Mouse (Mus musculus): ENCODE results near the gene Sh3rf3. TPM values are rescaled to one million over a fixed set of nuclear protein-coding genes. Genes with fewer than 3 reads are reported as not detected.

Gene Sh3rf3
- polyA plus RNA-seq, 1 experiment from 2014 or later, result 0.84 TPM

DNA sequence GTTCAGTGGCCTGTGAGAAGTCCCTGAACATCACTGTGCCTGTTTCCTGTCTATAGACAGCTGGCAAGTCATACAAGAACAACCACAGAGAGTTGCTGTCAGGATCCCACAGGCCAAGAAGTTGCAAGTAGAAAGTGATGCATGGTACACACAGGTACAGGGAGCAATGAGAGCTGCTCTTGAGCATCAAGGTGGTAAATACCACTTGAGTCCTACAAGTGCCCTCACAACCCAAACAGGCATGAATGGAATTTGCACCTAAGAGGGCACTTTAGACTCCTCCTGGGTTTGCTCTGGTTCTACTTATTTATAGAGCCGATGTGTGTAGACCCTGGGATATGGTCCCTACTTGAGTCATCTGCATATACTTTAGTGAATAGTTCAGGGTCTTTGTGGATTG, 159.0 kb downstream of the Sh3rf3 start:
- Histone ChIP-seq H3K27me3 (replicated peaks; ENCODE audit: control insufficient read depth, insufficient read depth, low read length) (no peaks in the 10 kb centered on the region), H3K4me3 (ENCODE audit: low read depth, low read length) (no peak overlapping the region), H3K4me2 (ENCODE audit: low read length) (no peak overlapping the region), H3K27ac (ENCODE audit: low read depth) (no peak overlapping the region), H3K4me1 (replicated peaks; ENCODE audit: control insufficient read depth, insufficient read depth, low read length) (no peaks in the 10 kb centered on the region; the same call in 1 of the 2 replicates), H3K9ac (ENCODE audit: low read length) (no peak overlapping the region), H3K36me3 (ENCODE audit: control insufficient read depth, insufficient read depth, low read length) (no peaks in the 10 kb centered on the region), H3K9me3 (ENCODE audit: control insufficient read depth, low read length) (no peaks in the 10 kb centered on the region)
- WGBS, result 71% methylated on average over 1 of the region's 1 CpGs
- ATAC-seq (replicated peaks; ENCODE audit: low FRiP score, low TSS enrichment, low read depth), result no peak
- DNase-seq (ENCODE audit: low spot score), result no peak

GRCm38 (mm10) chr10:58974138-58974537, 161.0 kb downstream of the Sh3rf3 start:
- Histone ChIP-seq H3K4me1 (replicated peaks; ENCODE audit: control insufficient read depth, insufficient read depth, low read length) (no peaks in the 10 kb centered on the region), H3K27ac (ENCODE audit: low read depth) (no peak overlapping the region), H3K4me2 (ENCODE audit: low read length) (no peak overlapping the region), H3K36me3 (ENCODE audit: control insufficient read depth, insufficient read depth, low read length) (no peaks in the 10 kb centered on the region), H3K9me3 (ENCODE audit: control insufficient read depth, low read length) (no peaks in the 10 kb centered on the region), H3K27me3 (replicated peaks; ENCODE audit: control insufficient read depth, insufficient read depth, low read length) (no peaks in the 10 kb centered on the region), H3K4me3 (ENCODE audit: low read depth, low read length) (no peak overlapping the region), H3K9ac (ENCODE audit: low read length) (no peak overlapping the region)
- DNase-seq (ENCODE audit: low spot score) (no peak), ATAC-seq (replicated peaks; ENCODE audit: low FRiP score, low TSS enrichment, low read depth) (no peak)
- WGBS, result 69% methylated on average over 5 of the region's 5 CpGs

DNA sequence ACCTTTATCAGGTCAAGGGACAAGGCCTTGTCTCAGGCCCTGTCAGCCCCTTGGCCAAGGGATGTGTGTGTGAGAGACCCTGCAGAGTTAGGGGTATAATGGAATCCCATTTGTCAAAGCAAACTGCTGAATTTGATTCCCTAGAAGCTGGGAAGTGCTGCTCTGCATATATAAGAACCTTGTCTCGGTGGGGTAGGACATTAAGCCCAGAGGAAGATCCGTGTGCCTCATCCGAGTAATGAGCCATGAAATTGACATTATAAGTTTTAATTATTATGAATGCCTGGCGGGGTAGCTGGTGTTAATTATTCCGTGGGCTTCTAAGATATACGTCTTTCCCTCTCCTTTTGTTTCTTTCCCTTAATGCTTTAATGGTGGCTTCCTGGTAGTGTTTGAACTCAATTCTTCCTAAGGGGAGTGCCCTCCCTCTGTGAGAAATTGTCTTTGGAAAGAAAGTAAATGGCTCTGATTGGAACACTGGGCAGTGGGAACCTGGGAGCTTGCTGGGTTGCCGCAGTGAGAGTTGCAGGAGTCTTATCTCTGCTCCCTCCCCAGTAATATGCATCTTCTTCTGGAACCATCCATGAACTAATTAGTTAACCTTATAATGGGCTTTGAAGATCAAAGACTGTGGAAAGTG, 166.3 kb downstream of the Sh3rf3 start:
- DNase-seq (ENCODE audit: low spot score), result no peak
- no peak for ATAC-seq (replicated peaks; ENCODE audit: low FRiP score, low TSS enrichment, low read depth)
- no peak overlapping the region for H3K4me2 ChIP-seq (ENCODE audit: low read length)
- no peak overlapping the region for H3K4me3 ChIP-seq (ENCODE audit: low read depth, low read length)
- H3K9ac ChIP-seq (ENCODE audit: low read length), result no peak overlapping the region
- no peaks in the 10 kb centered on the region for H3K9me3 ChIP-seq (ENCODE audit: control insufficient read depth, low read length)
- no peaks in the 10 kb centered on the region for H3K4me1 ChIP-seq (replicated peaks; ENCODE audit: control insufficient read depth, insufficient read depth, low read length)
- no peaks in the 10 kb centered on the region for H3K36me3 ChIP-seq (ENCODE audit: control insufficient read depth, insufficient read depth, low read length)
- no peak overlapping the region for H3K27ac ChIP-seq (ENCODE audit: low read depth)
- WGBS, result 61% methylated on average over 7 of the region's 7 CpGs
- no peaks in the 10 kb centered on the region for H3K27me3 ChIP-seq (replicated peaks; ENCODE audit: control insufficient read depth, insufficient read depth, low read length)

GRCm38 (mm10) chr10:58981674-58982329, 168.6 kb downstream of the Sh3rf3 start:
- DNase-seq (ENCODE audit: low spot score), result no peak
- Histone ChIP-seq H3K9me3 (ENCODE audit: control insufficient read depth, low read length) (no peaks in the 10 kb centered on the region), H3K4me3 (ENCODE audit: low read depth, low read length) (no peak overlapping the region), H3K27me3 (replicated peaks; ENCODE audit: control insufficient read depth, insufficient read depth, low read length) (no peaks in the 10 kb centered on the region), H3K4me2 (ENCODE audit: low read length) (no peak overlapping the region), H3K9ac (ENCODE audit: low read length) (no peak overlapping the region), H3K4me1 (replicated peaks; ENCODE audit: control insufficient read depth, insufficient read depth, low read length) (no peaks in the 10 kb centered on the region), H3K27ac (ENCODE audit: low read depth) (no peak overlapping the region), H3K36me3 (ENCODE audit: control insufficient read depth, insufficient read depth, low read length) (no peaks in the 10 kb centered on the region)
- WGBS, result 90% methylated on average over 9 of the region's 9 CpGs
- no peak for ATAC-seq (replicated peaks; ENCODE audit: low FRiP score, low TSS enrichment, low read depth)

DNA sequence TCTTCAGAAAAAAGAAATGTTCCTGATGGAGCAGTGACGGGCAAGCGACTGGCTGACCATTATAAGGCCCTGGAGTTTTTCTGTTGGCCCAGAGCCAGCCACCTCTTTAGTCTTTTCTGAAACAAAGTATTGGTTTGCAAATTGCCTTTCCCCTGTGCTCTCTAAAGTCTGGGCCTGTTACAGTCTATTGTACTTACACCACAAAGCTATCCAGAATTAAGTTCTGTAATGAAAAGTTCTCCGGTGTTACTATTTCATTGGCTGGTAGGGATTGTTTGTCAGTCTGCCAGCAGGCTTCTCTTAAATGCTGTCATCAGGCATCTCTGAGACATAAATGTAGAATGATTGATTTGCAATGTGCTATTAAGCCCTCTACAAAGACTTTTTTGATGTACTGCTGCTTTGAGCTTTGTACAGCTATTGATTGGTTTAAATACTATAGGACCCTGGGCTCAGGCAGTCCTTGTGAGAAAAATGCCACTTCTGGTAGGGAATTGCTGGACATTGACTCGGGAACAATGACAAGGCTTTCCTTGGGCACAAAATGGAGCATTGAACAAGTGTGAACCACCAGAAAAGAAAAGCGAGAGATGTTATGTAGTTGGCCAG, 169.5 kb downstream of the Sh3rf3 start:
- no peak overlapping the region for H3K4me3 ChIP-seq (ENCODE audit: low read depth, low read length)
- no peaks in the 10 kb centered on the region for H3K27me3 ChIP-seq (replicated peaks; ENCODE audit: control insufficient read depth, insufficient read depth, low read length)
- no peaks in the 10 kb centered on the region for H3K4me1 ChIP-seq (replicated peaks; ENCODE audit: control insufficient read depth, insufficient read depth, low read length)
- ATAC-seq (replicated peaks; ENCODE audit: low FRiP score, low TSS enrichment, low read depth) (no peak), DNase-seq (ENCODE audit: low spot score) (no peak)
- H3K9ac ChIP-seq (ENCODE audit: low read length), result no peak overlapping the region
- no peaks in the 10 kb centered on the region for H3K36me3 ChIP-seq (ENCODE audit: control insufficient read depth, insufficient read depth, low read length)
- no peak overlapping the region for H3K27ac ChIP-seq (ENCODE audit: low read depth)
- 78% methylated on average over 5 of the region's 5 CpGs for WGBS
- H3K4me2 ChIP-seq (ENCODE audit: low read length), result no peak overlapping the region
- no peaks in the 10 kb centered on the region for H3K9me3 ChIP-seq (ENCODE audit: control insufficient read depth, low read length)

DNA sequence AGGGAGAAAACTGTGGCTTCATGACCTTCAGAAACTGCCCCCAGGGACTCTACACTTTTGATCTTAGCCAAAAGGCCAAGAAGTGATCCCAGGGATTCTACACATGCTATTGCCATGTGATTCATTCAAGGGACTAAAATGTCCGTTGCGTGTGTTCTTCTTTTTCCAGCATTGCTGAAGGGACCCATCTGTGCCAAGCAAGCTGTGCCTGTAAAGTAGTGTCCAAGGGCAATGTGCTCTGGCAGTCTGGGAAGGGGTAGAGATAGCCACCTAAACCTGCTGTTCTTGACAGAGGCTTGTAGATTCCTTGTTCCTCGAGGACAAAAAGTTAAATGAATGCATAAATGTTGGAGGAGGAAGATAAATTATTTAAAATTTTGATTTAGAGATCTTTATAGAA, 178.5 kb downstream of the Sh3rf3 start:
- DNase-seq (ENCODE audit: low spot score) (no peak), ATAC-seq (replicated peaks; ENCODE audit: low FRiP score, low TSS enrichment, low read depth) (no peak)
- no peak overlapping the region for H3K4me2 ChIP-seq (ENCODE audit: low read length)
- no peak overlapping the region for H3K4me3 ChIP-seq (ENCODE audit: low read depth, low read length)
- no peaks in the 10 kb centered on the region for H3K36me3 ChIP-seq (ENCODE audit: control insufficient read depth, insufficient read depth, low read length)
- H3K9ac ChIP-seq (ENCODE audit: low read length), result no peak overlapping the region
- H3K27ac ChIP-seq (ENCODE audit: low read depth), result no peak overlapping the region
- WGBS, result 86% methylated on average over 3 of the region's 3 CpGs
- H3K27me3 ChIP-seq (replicated peaks; ENCODE audit: control insufficient read depth, insufficient read depth, low read length), result no peaks in the 10 kb centered on the region
- no peaks in the 10 kb centered on the region for H3K4me1 ChIP-seq (replicated peaks; ENCODE audit: control insufficient read depth, insufficient read depth, low read length)
- no peaks in the 10 kb centered on the region for H3K9me3 ChIP-seq (ENCODE audit: control insufficient read depth, low read length)

GRCm38 (mm10) chr10:58994726-58995125, 181.6 kb downstream of the Sh3rf3 start:
- H3K9me3 ChIP-seq (ENCODE audit: control insufficient read depth, low read length), result no peaks in the 10 kb centered on the region
- no peak overlapping the region for H3K4me3 ChIP-seq (ENCODE audit: low read depth, low read length)
- no peak overlapping the region for H3K4me2 ChIP-seq (ENCODE audit: low read length)
- DNase-seq (ENCODE audit: low spot score), result peak; percentile 7
- H3K36me3 ChIP-seq (ENCODE audit: control insufficient read depth, insufficient read depth, low read length), result no peaks in the 10 kb centered on the region
- ATAC-seq (replicated peaks; ENCODE audit: low FRiP score, low TSS enrichment, low read depth), result no peak
- H3K27ac ChIP-seq (ENCODE audit: low read depth), result no peak overlapping the region
- WGBS, result 74% methylated on average over 2 of the region's 2 CpGs
- H3K9ac ChIP-seq (ENCODE audit: low read length), result no peak overlapping the region
- no peaks in the 10 kb centered on the region for H3K4me1 ChIP-seq (replicated peaks; ENCODE audit: control insufficient read depth, insufficient read depth, low read length)
- H3K27me3 ChIP-seq (replicated peaks; ENCODE audit: control insufficient read depth, insufficient read depth, low read length), result no peaks in the 10 kb centered on the region

DNA sequence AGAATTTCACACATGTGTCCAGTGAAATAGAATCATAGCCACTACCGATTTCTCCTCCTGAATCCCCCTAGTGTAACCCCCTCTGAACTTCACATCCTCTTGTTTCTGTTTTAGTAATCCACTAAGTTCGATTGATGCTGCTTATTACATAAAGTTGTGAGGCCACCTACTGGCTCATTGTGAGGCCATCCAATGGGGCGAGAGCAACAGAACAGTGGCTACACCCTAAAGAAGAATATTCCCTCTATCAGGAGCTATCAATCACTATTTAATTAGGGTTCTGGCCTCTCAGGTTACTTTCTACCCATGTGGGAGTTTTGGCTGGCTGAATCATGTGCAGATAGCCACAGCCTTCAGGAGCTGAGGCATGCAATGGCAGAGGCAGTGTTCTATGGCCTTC, 182.0 kb downstream of the Sh3rf3 start:
- DNase-seq (ENCODE audit: low spot score) (peak; percentile 21), ATAC-seq (replicated peaks; ENCODE audit: low FRiP score, low TSS enrichment, low read depth) (no peak)
- Histone ChIP-seq H3K9me3 (ENCODE audit: control insufficient read depth, low read length) (no peaks in the 10 kb centered on the region), H3K27ac (ENCODE audit: low read depth) (no peak overlapping the region), H3K4me1 (replicated peaks; ENCODE audit: control insufficient read depth, insufficient read depth, low read length) (no peaks in the 10 kb centered on the region), H3K4me3 (ENCODE audit: low read depth, low read length) (no peak overlapping the region), H3K4me2 (ENCODE audit: low read length) (no peak overlapping the region), H3K9ac (ENCODE audit: low read length) (no peak overlapping the region), H3K36me3 (ENCODE audit: control insufficient read depth, insufficient read depth, low read length) (no peaks in the 10 kb centered on the region), H3K27me3 (replicated peaks; ENCODE audit: control insufficient read depth, insufficient read depth, low read length) (no peaks in the 10 kb centered on the region)
- WGBS, result 51% methylated on average over 3 of the region's 3 CpGs

- WGBS, result 77% methylated on average over 9 of the region's 9 CpGs
- no peak overlapping the region for H3K9ac ChIP-seq (ENCODE audit: low read length)
- H3K4me1 ChIP-seq (replicated peaks; ENCODE audit: control insufficient read depth, insufficient read depth, low read length), result no peaks in the 10 kb centered on the region
Observed at GRCm38 (mm10) chr10:59002361-59002760, 189.2 kb downstream of the Sh3rf3 start.

More at GRCm38 (mm10) chr10:59002361-59002760, 189.2 kb downstream of the Sh3rf3 start:
- Histone ChIP-seq H3K36me3 (ENCODE audit: control insufficient read depth, insufficient read depth, low read length) (no peaks in the 10 kb centered on the region), H3K4me2 (ENCODE audit: low read length) (no peak overlapping the region), H3K27ac (ENCODE audit: low read depth) (no peak overlapping the region), H3K9me3 (ENCODE audit: control insufficient read depth, low read length) (no peaks in the 10 kb centered on the region), H3K27me3 (replicated peaks; ENCODE audit: control insufficient read depth, insufficient read depth, low read length) (no peaks in the 10 kb centered on the region), H3K4me3 (ENCODE audit: low read depth, low read length) (no peak overlapping the region)
- no peak for DNase-seq (ENCODE audit: low spot score)
- no peak for ATAC-seq (replicated peaks; ENCODE audit: low FRiP score, low TSS enrichment, low read depth)
